Mouse (Mus musculus) heart, embryonic 11.5 days (tissue): ENCODE data around the gene Ltbp2. TPM values are rescaled to one million over a fixed set of nuclear protein-coding genes. Genes with fewer than 3 reads are reported as not detected.

Experiments
- ATAC-seq: fragments of 200-750 bp; cut with Nextera tagmentation; replicated peaks from 2 replicates; pipeline ENCODE4 v1.8.0; 2017; ENCODE audit warnings: moderate library complexity; ENCODE audit not compliant: insufficient number of reproducible peaks, low FRiP score, low TSS enrichment
- H3K27ac ChIP-seq: fragments of 300-500 bp; sonication (generic); 2 replicates; pipeline ENCODE4 v1.5.1; 2014; ENCODE audit warnings: mild to moderate bottlenecking, low read depth, low read length
- H3K27me3 ChIP-seq: fragments of 300-500 bp; sonication (generic); 2 replicates; pipeline ENCODE4 v1.6.1; 2014; ENCODE audit warnings: mild to moderate bottlenecking, low read length, mixed read lengths; ENCODE audit not compliant: control insufficient read depth, insufficient read depth
- H3K36me3 ChIP-seq: fragments of 300-500 bp; sonication (generic); 2 replicates; pipeline ENCODE4 v1.6.1; 2014; ENCODE audit warnings: mild to moderate bottlenecking, low read length, moderate library complexity, mixed read lengths; ENCODE audit not compliant: control insufficient read depth, insufficient read depth
- H3K4me1 ChIP-seq: fragments of 300-500 bp; sonication (generic); 2 replicates; pipeline ENCODE4 v1.6.1; 2014; ENCODE audit warnings: low read length; ENCODE audit not compliant: control insufficient read depth, insufficient read depth
- H3K4me2 ChIP-seq: fragments of 300-500 bp; sonication (generic); 2 replicates; pipeline ENCODE4 v1.6.1; 2014; ENCODE audit warnings: mild to moderate bottlenecking, moderate library complexity
- H3K4me3 ChIP-seq: fragments of 300-500 bp; sonication (generic); 2 replicates; pipeline ENCODE4 v1.5.1; 2014; ENCODE audit warnings: low read depth, low read length
- H3K9ac ChIP-seq: fragments of 300-500 bp; sonication (generic); 2 replicates; pipeline ENCODE4 v1.6.1; 2014; ENCODE audit warnings: mild to moderate bottlenecking, low read depth, low read length, moderate library complexity
- H3K9me3 ChIP-seq: fragments of 300-500 bp; sonication (generic); replicated peaks from 2 replicates; pipeline ENCODE4 v1.6.1; 2016; ENCODE audit warnings: low read length; ENCODE audit not compliant: control insufficient read depth
- WGBS: fragments of 180-500 bp; shearing (Covaris S2); extraction: QIAGEN DNeasy Blood & Tissue Kit; methylation state at CpG from one replicate; pipeline ENCODE4 v1.1.7; 2014; ENCODE audit not compliant: insufficient replicate concordance; 5-methylcytosine and 5-hydroxymethylcytosine counted together
- polyA plus RNA-seq: library from polyadenylated mRNA; unstranded; fragments of >200 nt; fragmentation: Nextera tagmentation; extraction: Ambion mirVana; gene quantifications from 2 replicates; pipeline ENCODE4 v1.2.1, GENCODE M21; 2014

Gene Ltbp2
- polyA plus RNA-seq, 1 experiment from 2014 or later, result 0.37 TPM

DNA sequence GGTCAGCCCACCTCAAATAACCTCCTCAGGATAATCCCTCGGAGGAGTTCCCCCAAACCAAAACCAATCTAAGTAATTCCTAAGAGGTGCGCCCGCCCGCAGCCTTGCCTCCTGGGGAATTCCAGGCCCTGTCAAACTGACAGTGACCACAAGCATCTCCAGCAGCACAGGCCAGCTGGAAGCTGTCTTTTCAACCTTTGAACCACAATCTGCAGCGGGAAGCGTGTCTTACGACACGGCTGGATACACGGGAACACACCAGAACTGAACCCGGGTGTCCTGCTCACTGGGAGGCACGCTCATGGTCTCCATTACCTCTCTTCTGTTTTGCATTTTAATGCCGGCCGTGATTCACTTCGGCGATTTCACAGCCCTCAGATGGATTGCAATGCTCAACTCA, 14.0 kb upstream of the Ltbp2 start:
- Histone ChIP-seq H3K4me1 (no peaks in the 10 kb centered on the region), H3K27ac (no peak overlapping the region), H3K4me3 (no peak overlapping the region), H3K9me3 (0 out of 2 replicates have a peak, but pooled peaks cover 2% of the 10 kb centered on the region), H3K27me3 (no peaks in the 10 kb centered on the region), H3K36me3 (no peaks in the 10 kb centered on the region), H3K4me2 (no peak overlapping the region), H3K9ac (no peak overlapping the region)
- WGBS, result 58% methylated on average over 15 of the region's 15 CpGs
- no peak for ATAC-seq

DNA sequence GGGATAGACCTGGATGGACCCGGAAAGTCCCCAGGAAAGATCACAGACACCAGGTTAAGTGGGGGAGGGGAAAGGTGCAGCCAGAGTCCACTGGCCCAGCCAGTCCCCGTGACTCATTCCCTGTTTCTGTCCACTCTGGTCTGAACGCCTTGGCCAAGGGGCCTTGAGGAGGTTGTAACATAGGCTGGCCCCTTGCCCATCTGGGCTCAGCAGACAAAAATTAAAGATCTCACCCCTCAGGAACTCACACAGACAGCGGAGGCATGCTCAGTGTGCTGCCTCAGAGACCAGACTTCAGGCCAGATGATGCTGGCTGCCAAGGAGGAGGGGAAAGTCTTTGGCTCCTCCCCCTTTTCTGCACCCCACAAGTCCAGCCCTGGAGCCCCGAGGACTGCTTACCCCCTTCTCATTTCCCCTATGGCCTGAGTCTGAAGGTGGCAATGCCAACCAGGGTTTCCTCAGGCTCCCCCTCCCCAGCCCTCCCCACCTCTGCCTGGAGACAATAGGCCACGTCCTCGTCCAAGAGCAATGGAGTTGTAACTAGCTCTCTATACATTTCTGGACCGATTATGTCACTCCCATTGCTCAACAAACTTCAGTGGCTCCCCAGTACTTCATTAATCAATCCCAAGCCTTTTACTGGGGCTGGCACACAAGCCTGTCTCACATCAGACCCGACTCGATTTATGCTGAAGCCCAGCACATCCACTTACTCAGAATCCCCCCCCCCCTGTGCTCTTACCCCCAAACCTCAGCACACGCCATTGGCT, 9.0 kb upstream of the Ltbp2 start:
- Histone ChIP-seq H3K27me3 (0 out of 2 replicates have a peak, but pooled peaks cover 4% of the 10 kb centered on the region), H3K4me2 (no peak overlapping the region), H3K36me3 (no peaks in the 10 kb centered on the region), H3K9ac (no peak overlapping the region), H3K4me3 (no peak overlapping the region), H3K27ac (no peak overlapping the region), H3K9me3 (0 out of 2 replicates have a peak, but pooled peaks cover 2% of the 10 kb centered on the region), H3K4me1 (no peaks in the 10 kb centered on the region)
- no peak for ATAC-seq
- WGBS, result 57% methylated on average over 11 of the region's 11 CpGs

DNA sequence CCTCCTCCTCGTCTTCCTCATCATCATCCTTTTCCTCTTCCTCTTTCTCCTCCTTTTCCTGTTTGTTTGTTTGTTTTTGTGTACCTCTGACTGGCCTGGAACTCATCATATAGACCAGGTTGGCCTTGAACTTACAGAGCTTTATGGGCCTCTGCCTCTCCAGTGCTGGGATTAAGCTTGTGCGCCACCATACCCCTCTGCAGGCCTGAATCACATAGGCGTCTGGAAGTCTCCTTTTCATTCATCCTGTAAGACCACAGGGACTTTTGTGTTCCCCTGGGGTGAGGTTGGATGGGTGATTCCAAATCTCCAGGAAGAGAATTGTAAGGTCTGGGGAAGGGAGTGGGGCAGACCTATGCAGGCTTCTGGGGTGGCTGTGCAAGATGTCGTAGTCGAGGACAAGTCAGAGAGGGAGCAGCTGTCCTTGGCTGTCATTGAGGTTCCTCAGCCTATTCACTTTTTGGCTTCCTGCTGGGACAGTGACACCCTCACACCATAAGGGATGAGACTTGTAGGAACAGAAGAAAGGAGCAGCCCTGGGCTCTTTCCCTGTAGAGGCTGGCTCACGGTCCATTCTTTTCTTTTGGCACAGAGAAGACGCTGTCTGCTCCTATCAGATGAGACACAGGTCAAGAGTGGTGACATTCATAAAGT, 8.2 kb upstream of the Ltbp2 start:
- Histone ChIP-seq H3K4me3 (no peak overlapping the region), H3K27ac (no peak overlapping the region), H3K27me3 (peaks cover 4% of the 10 kb centered on the region; the same call in 1 of the 2 replicates), H3K9ac (no peak overlapping the region), H3K4me2 (no peak overlapping the region), H3K9me3 (0 out of 2 replicates have a peak, but pooled peaks cover 2% of the 10 kb centered on the region), H3K36me3 (no peaks in the 10 kb centered on the region), H3K4me1 (no peaks in the 10 kb centered on the region)
- WGBS, result 73% methylated on average over 7 of the region's 7 CpGs
- ATAC-seq, result no peak

DNA sequence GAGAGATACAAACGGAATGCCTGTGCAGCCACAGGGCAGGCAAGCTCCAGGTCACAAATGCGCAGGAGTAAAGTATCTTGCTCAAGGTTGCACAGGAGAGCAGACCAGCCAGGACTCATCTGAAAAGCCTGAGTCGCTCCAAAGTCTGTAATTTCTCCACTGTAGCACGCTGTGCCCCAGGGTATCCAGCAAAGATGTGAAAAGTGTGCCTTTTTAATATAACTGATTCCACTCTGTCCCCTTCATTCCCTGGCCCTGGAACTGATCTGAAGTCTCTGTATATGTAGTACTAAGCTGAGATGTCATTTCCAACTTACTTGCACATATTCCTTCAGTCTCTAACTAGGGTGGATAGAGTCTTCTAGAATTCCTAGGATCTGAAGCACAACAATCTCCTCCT, 6.5 kb upstream of the Ltbp2 start:
- no peak for ATAC-seq
- no peak overlapping the region for H3K4me2 ChIP-seq
- 76% methylated on average over 4 of the region's 4 CpGs for WGBS
- H3K4me1 ChIP-seq, result no peaks in the 10 kb centered on the region
- H3K36me3 ChIP-seq, result no peaks in the 10 kb centered on the region
- no peak overlapping the region for H3K9ac ChIP-seq
- 0 out of 2 replicates have a peak, but pooled peaks cover 2% of the 10 kb centered on the region for H3K9me3 ChIP-seq
- no peak overlapping the region for H3K4me3 ChIP-seq
- H3K27ac ChIP-seq, result no peak overlapping the region
- peaks cover 11% of the 10 kb centered on the region for H3K27me3 ChIP-seq

DNA sequence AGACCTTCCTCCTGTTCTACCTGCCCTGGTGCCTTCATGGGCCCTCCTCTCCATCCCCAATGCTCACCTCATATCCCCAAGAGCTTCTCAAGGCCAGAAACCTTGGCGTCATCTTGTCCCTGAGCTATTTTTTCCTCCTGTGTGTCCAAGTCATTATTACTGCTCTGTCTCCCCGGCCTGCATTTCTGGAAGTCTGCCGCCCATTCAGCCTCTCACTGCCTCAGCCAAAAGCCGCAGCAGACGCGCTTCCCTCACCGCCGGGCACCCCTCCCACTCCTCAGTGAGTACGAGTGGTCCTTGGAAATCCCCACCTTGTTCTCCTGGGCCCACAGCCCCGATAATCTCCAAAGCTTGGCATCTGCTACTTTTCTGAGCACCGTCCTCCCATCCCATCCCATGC, 3.8 kb upstream of the Ltbp2 start:
- H3K9ac ChIP-seq, result no peak overlapping the region
- H3K36me3 ChIP-seq, result no peaks in the 10 kb centered on the region
- 53% methylated on average over 11 of the region's 11 CpGs for WGBS
- peaks cover 38% of the 10 kb centered on the region for H3K27me3 ChIP-seq
- H3K9me3 ChIP-seq, result no peaks in the 10 kb centered on the region
- ATAC-seq, result no peak
- H3K27ac ChIP-seq, result no peak overlapping the region
- no peak overlapping the region for H3K4me2 ChIP-seq
- no peak overlapping the region for H3K4me3 ChIP-seq
- H3K4me1 ChIP-seq, result peaks cover 4% of the 10 kb centered on the region; the same call in 1 of the 2 replicates

DNA sequence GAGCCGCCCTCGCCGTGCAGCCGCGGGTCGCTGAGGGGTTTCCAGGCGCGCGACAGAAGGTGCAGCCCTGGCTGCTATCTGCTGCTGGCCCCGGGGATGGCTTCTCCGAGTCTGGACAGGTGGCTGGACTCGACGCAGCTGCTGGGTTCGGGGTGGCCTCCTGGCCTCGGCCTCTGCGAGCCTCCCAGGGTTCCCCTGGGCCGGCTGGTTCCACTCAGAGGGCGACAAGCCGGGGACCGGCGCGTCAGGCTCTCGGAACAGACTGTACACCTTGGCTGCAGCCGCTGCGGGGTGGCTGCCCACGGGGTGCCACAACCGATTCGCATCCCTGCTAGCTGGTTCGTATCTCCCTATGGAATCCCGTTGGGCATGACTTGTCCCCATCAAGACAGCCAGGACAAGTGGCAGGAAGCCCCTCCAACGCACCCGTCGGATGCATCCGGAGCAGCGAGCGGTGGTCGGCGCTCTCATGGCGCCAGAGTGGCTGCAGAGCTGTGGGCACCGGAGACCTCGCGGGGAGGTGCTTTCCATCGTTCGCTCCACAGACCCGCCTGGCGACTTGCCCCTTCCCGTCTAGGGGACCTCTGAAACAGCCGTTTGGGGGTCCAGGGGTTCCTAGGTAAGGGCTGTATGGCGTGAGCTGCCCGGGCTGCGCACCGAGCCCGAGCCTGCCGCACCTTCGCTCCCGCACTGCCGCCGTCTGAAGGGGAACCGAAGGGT, 411 bp downstream of the Ltbp2 start:
- under 1% methylated on average over 58 of the region's 59 CpGs for WGBS
- H3K36me3 ChIP-seq, result no peaks in the 10 kb centered on the region
- peaks cover 49% of the 10 kb centered on the region for H3K27me3 ChIP-seq
- H3K4me2 ChIP-seq, result peak overlapping the region; percentile 75
- H3K4me1 ChIP-seq, result peaks cover 4% of the 10 kb centered on the region; the same call in 1 of the 2 replicates
- H3K9ac ChIP-seq, result no peak overlapping the region
- 0 out of 2 replicates have a peak, but pooled peaks have one; percentile 23 for ATAC-seq
- H3K9me3 ChIP-seq, result no peaks in the 10 kb centered on the region
- peak overlapping the region; percentile 47 for H3K4me3 ChIP-seq
- no peak overlapping the region for H3K27ac ChIP-seq

DNA sequence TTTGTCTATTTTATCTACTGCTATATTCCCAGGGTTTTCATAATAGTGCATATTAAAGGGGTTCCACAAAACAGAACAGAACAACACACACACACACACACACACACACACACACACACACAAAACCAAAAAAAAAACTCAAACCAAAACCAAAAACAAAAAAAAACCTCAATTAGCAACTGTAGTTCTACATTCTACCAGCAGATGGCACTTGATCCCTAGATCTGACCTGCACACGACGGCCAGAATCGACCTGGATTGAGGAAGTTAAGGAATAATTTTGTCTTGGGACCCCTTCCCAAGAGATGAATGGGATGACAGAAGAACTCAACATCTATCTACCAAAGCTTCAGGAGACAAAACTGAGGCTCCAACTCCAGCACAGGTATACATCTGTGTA, 2.9 kb downstream of the Ltbp2 start:
- Histone ChIP-seq H3K36me3 (no peaks in the 10 kb centered on the region), H3K9me3 (no peaks in the 10 kb centered on the region), H3K4me2 (no peak overlapping the region), H3K27ac (no peak overlapping the region), H3K4me3 (no peak overlapping the region), H3K9ac (no peak overlapping the region), H3K27me3 (peaks cover 43% of the 10 kb centered on the region), H3K4me1 (peaks cover 4% of the 10 kb centered on the region; the same call in 1 of the 2 replicates)
- WGBS, result 1% methylated on average over 3 of the region's 3 CpGs
- no peak for ATAC-seq

DNA sequence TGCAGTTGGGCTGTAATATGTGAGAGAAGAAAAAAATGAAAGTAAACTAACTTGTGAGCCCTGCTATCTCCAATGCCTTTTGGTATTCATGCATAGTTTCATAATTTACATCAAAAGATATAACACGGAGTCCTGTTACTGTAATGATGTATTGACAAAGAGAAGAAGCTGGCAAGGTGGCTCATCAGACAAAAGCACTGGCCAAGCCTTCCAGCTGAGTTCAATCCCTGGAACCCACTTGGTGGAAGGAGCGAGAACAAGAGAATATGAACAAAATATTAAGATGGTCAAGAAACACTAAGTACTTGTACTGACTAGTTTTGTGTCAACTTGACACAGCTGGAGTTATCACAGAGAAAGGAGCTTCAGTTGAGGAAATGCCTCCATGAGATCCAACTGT, 4.0 kb downstream of the Ltbp2 start:
- Histone ChIP-seq H3K27ac (no peak overlapping the region), H3K36me3 (no peaks in the 10 kb centered on the region), H3K4me3 (no peak overlapping the region), H3K9me3 (no peaks in the 10 kb centered on the region), H3K4me2 (no peak overlapping the region), H3K27me3 (peaks cover 40% of the 10 kb centered on the region), H3K4me1 (peaks cover 4% of the 10 kb centered on the region; the same call in 1 of the 2 replicates), H3K9ac (no peak overlapping the region)
- ATAC-seq, result no peak
- 64% methylated on average over 2 of the region's 2 CpGs for WGBS
